Mouse (Mus musculus) hindbrain, embryonic 12.5 days (tissue): ENCODE results near the gene Gm43064. TPM values are rescaled to one million over a fixed set of nuclear protein-coding genes. Genes with fewer than 3 reads are reported as not detected.

Source experiments
- ATAC-seq: fragments of 200-750 bp; cut with Nextera tagmentation; 2 replicates; pipeline ENCODE4 v1.8.0; 2017; ENCODE audit warnings: moderate TSS enrichment; ENCODE audit not compliant: low FRiP score
- H3K27ac ChIP-seq: fragments of 300-500 bp; sonication (generic); 2 replicates; pipeline ENCODE4 v1.5.1; 2016; ENCODE audit warnings: mild to moderate bottlenecking
- H3K27me3 ChIP-seq: fragments of 300-500 bp; sonication (generic); 2 replicates; pipeline ENCODE4 v1.6.1; 2016; ENCODE audit warnings: mild to moderate bottlenecking
- H3K36me3 ChIP-seq: fragments of 300-500 bp; sonication (generic); 2 replicates; pipeline ENCODE4 v1.6.1; 2016; ENCODE audit warnings: mild to moderate bottlenecking
- H3K4me1 ChIP-seq: fragments of 300-500 bp; sonication (generic); 2 replicates; pipeline ENCODE4 v1.6.1; 2016
- H3K4me2 ChIP-seq: fragments of 300-500 bp; sonication (generic); replicated peaks from 2 replicates; pipeline ENCODE4 v1.6.1; 2016; ENCODE audit warnings: mild to moderate bottlenecking
- H3K4me3 ChIP-seq: fragments of 300-500 bp; sonication (generic); 2 replicates; pipeline ENCODE4 v1.5.1; 2016; ENCODE audit warnings: mild to moderate bottlenecking
- H3K9ac ChIP-seq: fragments of 300-500 bp; sonication (generic); 2 replicates; pipeline ENCODE4 v1.6.1; 2016; ENCODE audit warnings: mild to moderate bottlenecking, moderate library complexity
- H3K9me3 ChIP-seq: fragments of 300-500 bp; sonication (generic); replicated peaks from 2 replicates; pipeline ENCODE4 v1.6.1; 2016; ENCODE audit warnings: mild to moderate bottlenecking
- WGBS: fragments of 180-500 bp; shearing (Covaris S2); methylation state at CpG from one replicate; pipeline ENCODE4 v1.1.7; 2016; 5-methylcytosine and 5-hydroxymethylcytosine counted together
- polyA plus RNA-seq: library from polyadenylated mRNA; unstranded; fragments of >200 nt; fragmentation: Nextera tagmentation; extraction: Ambion mirVana; gene quantifications from 2 replicates; pipeline ENCODE4 v1.2.1, GENCODE M21; 2016

The Gm43064 gene
- polyA plus RNA-seq, 1 experiment from 2014 or later: 0.23 TPM

DNA sequence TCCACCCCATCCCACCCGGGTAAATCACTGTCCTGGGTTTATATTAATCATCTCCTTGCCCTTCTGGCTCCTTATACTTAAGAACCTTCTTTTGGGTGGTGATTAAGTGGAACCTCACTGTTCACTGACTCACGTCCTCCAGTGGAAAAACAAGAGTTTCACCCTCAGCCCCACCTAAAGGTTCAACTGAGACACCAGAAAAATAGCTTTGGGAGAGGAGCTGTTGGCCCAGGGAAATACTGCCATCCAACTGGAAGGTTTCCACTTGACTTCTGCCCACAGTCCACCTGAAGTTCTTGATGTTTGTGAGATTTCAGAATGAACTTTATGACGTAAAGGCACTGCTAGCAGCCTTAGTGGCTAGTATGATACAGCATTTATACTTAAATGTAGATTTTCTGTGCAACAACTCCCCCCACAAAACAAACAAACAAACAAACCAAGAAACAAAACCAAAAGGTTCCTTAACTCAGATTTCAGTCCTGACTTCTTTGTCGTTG is 53.4 kb downstream of the Gm43064 start:
- ATAC-seq: no peak
- H3K4me2 ChIP-seq: no peak overlapping the region
- no peaks in the 10 kb centered on the region for H3K36me3 ChIP-seq
- 79% methylated on average over 4 of the region's 4 CpGs for whole genome bisulfite sequencing
- H3K9me3 ChIP-seq: no peaks in the 10 kb centered on the region
- H3K4me1 ChIP-seq: no peaks in the 10 kb centered on the region
- no peaks in the 10 kb centered on the region for H3K27me3 ChIP-seq
- no peak overlapping the region for H3K9ac ChIP-seq
- H3K27ac ChIP-seq: no peak overlapping the region
- H3K4me3 ChIP-seq: no peak overlapping the region

DNA sequence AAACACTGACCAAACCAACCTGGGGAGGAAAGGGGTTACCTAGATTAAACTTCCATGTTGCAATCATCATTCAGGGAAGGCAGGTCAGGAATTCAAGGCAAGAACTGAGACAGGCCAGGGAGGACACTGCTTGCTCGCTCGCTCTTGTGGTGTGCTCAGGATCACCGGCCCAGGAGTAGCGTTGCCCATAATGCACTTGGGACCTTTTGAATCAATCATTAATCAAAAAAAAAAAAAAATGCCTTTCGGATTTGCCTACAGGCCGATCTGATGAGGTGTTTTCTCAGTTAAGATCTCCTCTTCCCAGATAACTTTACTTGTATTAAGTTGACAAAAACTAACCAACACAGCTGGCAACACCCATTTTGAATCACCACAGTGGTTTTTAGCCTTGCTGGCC is 54.8 kb downstream of the Gm43064 start:
- H3K4me3 ChIP-seq: no peak overlapping the region
- no peak overlapping the region for H3K9ac ChIP-seq
- WGBS: 84% methylated on average over 6 of the region's 6 CpGs
- H3K4me1 ChIP-seq: no peaks in the 10 kb centered on the region
- no peak overlapping the region for H3K27ac ChIP-seq
- no peaks in the 10 kb centered on the region for H3K9me3 ChIP-seq
- H3K36me3 ChIP-seq: no peaks in the 10 kb centered on the region
- no peaks in the 10 kb centered on the region for H3K27me3 ChIP-seq
- no peak overlapping the region for H3K4me2 ChIP-seq
- ATAC-seq: no peak

DNA sequence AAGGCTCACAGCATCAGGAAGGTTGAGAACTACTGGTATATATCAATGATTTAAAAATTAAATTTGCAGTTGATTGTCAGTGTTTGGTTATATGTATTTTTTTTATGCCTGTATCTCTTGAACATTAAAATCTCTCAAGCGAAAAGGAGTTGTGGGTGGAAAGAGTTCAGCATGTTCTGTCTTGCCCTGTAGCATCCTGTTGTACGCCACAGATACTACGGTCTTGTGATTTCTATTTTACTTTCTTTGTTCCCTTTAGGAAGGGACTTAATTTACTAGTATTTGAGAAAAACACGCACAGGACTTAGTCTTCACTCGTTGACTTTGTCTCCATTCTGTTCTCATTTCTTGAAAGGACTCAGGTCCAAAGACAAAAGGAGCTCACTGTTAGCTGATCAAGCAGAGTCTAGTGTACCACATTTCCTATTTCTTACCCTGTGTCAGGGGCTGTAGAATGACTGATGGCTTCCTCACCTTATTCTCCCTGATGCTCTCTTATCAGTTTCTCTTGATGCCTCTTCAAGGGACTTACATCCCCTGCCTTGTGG is 58.1 kb downstream of the Gm43064 start:
- H3K27me3 ChIP-seq: no peaks in the 10 kb centered on the region
- H3K9me3 ChIP-seq: no peaks in the 10 kb centered on the region
- ATAC-seq: no peak
- WGBS: 88% methylated on average over 5 of the region's 5 CpGs
- H3K9ac ChIP-seq: no peak overlapping the region
- no peaks in the 10 kb centered on the region for H3K36me3 ChIP-seq
- no peak overlapping the region for H3K4me3 ChIP-seq
- H3K4me2 ChIP-seq: no peak overlapping the region
- no peaks in the 10 kb centered on the region for H3K4me1 ChIP-seq
- no peak overlapping the region for H3K27ac ChIP-seq

DNA sequence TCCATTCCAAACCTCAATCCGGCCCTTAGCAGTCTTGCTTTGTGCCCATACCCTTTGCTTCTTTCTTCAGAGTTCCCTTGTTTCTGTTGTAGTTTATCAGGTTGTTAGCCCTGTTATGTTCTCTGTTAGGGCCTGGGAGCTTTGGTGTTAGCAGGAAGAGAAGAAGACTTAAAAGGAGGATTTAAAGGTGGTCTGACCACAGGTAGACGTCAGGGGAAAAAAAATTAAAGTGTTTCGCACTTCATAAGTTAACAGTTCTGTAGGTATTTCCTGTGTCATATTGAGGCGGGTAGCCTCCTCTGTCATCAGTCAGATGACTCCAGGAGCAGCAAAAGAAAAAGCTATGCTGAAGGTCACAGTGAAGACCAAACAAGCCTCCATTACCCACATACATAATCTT is 58.6 kb downstream of the Gm43064 start:
- WGBS: 90% methylated on average over 4 of the region's 4 CpGs

DNA sequence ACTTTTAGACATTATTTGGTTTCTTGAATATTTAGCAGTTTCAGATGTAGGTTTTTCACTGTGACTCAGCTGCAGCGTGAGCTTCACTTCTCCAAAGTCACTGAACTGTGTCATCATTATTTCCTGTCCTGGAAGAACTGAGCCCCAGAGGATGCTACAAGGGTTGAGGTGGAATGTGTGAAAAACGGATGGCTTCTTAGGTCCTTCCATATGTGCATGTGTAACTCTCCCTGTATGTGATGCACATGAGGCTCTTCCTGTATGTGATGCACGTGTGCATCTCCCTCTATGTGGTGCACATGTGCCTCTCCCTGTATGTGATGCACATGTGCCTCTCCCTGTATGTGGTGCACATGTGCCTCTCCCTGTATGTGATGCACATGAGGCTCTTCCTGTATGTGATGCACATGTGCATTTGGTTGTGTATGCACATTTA is 63.3 kb downstream of the Gm43064 start:
- 68% methylated on average over 3 of the region's 3 CpGs for WGBS
- no peak overlapping the region for H3K27ac ChIP-seq
- H3K4me2 ChIP-seq: no peak overlapping the region
- H3K4me1 ChIP-seq: no peaks in the 10 kb centered on the region
- no peak overlapping the region for H3K9ac ChIP-seq
- no peak overlapping the region for H3K4me3 ChIP-seq
- no peaks in the 10 kb centered on the region for H3K9me3 ChIP-seq
- no peaks in the 10 kb centered on the region for H3K27me3 ChIP-seq
- ATAC-seq: no peak
- no peaks in the 10 kb centered on the region for H3K36me3 ChIP-seq

More for the DNA sequence above, 58.6 kb downstream of the Gm43064 start:
- H3K27ac ChIP-seq: no peak overlapping the region
- no peak overlapping the region for H3K4me3 ChIP-seq
- no peak overlapping the region for H3K4me2 ChIP-seq
- H3K27me3 ChIP-seq: no peaks in the 10 kb centered on the region
- H3K36me3 ChIP-seq: no peaks in the 10 kb centered on the region
- H3K4me1 ChIP-seq: no peaks in the 10 kb centered on the region
- H3K9ac ChIP-seq: no peak overlapping the region
- ATAC-seq: no peak
- no peaks in the 10 kb centered on the region for H3K9me3 ChIP-seq

DNA sequence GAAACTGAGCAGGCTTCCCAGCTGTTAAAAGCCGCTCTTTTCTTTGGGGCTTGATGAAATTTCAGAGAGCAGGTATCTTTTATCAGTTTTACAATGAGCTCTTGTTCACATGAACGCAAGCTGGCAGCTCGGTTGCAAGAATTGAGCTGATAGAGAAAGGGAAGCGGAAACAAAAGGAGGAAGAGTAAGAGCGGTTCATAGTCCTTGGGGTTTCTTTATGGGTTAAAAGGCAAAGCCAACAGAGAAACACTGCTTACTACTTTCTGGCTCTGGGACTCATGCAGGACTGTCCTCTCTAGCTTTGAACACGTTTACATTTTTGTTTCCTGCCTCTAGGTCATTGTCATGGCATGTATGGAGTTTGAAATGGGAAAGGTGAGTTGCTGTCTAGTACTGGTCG is 65.0 kb downstream of the Gm43064 start:
- Histone ChIP-seq H3K27ac (no peak overlapping the region), H3K27me3 (no peaks in the 10 kb centered on the region), H3K9ac (no peak overlapping the region), H3K4me3 (no peak overlapping the region), H3K9me3 (no peaks in the 10 kb centered on the region), H3K4me1 (no peaks in the 10 kb centered on the region), H3K36me3 (no peaks in the 10 kb centered on the region), H3K4me2 (no peak overlapping the region)
- 79% methylated on average over 7 of the region's 7 CpGs for WGBS
- ATAC-seq: no peak

DNA sequence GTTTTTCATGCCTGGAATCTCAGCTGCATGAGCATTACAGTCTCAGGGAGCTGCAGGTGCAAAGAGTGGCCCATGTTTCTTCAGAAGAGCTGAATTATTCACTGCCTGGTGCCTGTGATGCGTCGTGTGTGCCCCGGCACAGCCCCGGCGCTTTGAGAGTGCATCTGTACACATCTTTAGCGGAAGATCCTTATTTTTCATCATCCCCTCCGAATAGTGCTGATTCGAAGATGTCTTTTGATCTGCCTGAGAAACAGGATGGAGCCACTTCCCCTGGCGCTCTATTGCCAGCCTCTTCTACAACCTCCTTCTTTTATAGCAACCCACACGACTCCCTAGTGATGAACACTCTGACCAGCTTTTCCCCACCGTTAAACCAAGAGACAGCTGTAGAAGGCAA is 76.6 kb downstream of the Gm43064 start:
- Histone ChIP-seq H3K9ac (no peak overlapping the region), H3K4me3 (no peak overlapping the region), H3K27me3 (no peaks in the 10 kb centered on the region), H3K4me1 (no peaks in the 10 kb centered on the region), H3K9me3 (no peaks in the 10 kb centered on the region), H3K27ac (no peak overlapping the region), H3K36me3 (no peaks in the 10 kb centered on the region), H3K4me2 (no peak overlapping the region)
- no peak for ATAC-seq
- 80% methylated on average over 11 of the region's 11 CpGs for WGBS

DNA sequence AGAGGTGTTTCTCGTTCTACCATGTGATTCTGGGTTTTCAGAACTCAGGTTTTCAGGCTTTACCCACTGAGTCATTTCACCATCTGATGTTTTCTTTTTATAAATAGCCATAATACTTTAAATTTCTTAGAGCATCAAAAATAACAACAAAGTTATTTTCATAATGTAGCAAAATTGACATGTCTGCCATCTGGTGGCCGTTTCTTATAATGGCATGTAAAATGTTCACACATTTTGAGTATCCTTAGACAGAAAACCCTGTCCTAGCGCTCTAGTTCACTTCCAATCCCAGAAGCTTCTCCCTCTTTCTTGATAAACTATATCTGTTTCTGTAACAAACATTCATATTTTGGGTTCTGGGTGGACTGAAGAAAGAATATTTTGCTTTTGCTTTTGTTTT is 78.2 kb downstream of the Gm43064 start:
- H3K36me3 ChIP-seq: no peaks in the 10 kb centered on the region
- 39% methylated on average over 3 of the region's 3 CpGs for WGBS
- no peak overlapping the region for H3K9ac ChIP-seq
- ATAC-seq: no peak
- no peak overlapping the region for H3K27ac ChIP-seq
- no peaks in the 10 kb centered on the region for H3K27me3 ChIP-seq
- H3K9me3 ChIP-seq: no peaks in the 10 kb centered on the region
- H3K4me3 ChIP-seq: no peak overlapping the region
- no peak overlapping the region for H3K4me2 ChIP-seq
- no peaks in the 10 kb centered on the region for H3K4me1 ChIP-seq

Other genes with a start within 250 kb of the Gm43064 start
- 4.7 and 6.8 TPM in 2 replicates for gene Syt6, start 234.3 kb upstream of the Gm43064 start, polyA plus RNA-seq
- gene Atg4a-ps, start 163.5 kb upstream of the Gm43064 start, polyA plus RNA-seq: not detected in 2 replicates
- gene Olfml3, start 71.6 kb upstream of the Gm43064 start, polyA plus RNA-seq: 16.9 and 18.3 TPM in 2 replicates
- not detected in 2 replicates for gene Gm10964, start 70.2 kb upstream of the Gm43064 start, polyA plus RNA-seq
- gene Hipk1, start 18.0 kb upstream of the Gm43064 start, polyA plus RNA-seq: 16.5 and 17.1 TPM in 2 replicates
- 22.1 and 24.0 TPM in 2 replicates for gene Dclre1b, start 129 bp upstream of the Gm43064 start, polyA plus RNA-seq
- gene Ap4b1, start 53 bp upstream of the Gm43064 start, polyA plus RNA-seq: 24.6 and 26.1 TPM in 2 replicates
- gene Bcl2l15, start 23.0 kb downstream of the Gm43064 start, polyA plus RNA-seq: 0.52 TPM in 1 of 2 replicates, not detected in the other
- gene Ptpn22, start 50.2 kb downstream of the Gm43064 start, polyA plus RNA-seq: 0.27 and 0.51 TPM in 2 replicates
- 23.8 and 27.6 TPM in 2 replicates for gene Rsbn1, start 104.5 kb downstream of the Gm43064 start, polyA plus RNA-seq
- gene Phtf1, start 158.5 kb downstream of the Gm43064 start, polyA plus RNA-seq: 48.9 and 49.9 TPM in 2 replicates